Mouse (Mus musculus) granulocyte monocyte progenitor cell, adult 5-6 weeks (primary cell): ENCODE data around the gene Tchhl1. TPM values are rescaled to one million over a fixed set of nuclear protein-coding genes. Genes with fewer than 3 reads are reported as not detected.

Experiments used
- ATAC-seq: replicated peaks from 2 replicates; pipeline ENCODE4 v1.8.0; 2016; ENCODE audit warnings: mild to moderate bottlenecking, moderate TSS enrichment, inconsistent platforms; ENCODE audit not compliant: poor library complexity, severe bottlenecking
- total RNA-seq, 2 experiments: library from RNA; stranded (forward) in 1 of 2; stranded (reverse) in 1 of 2; fragments of 200-712, 200-1000 nt in 1 of 2; fragments of >200 nt in 1 of 2; fragmentation: Nextera tagmentation in 1 of 2; gene quantifications; 2 replicates each; pipeline ENCODE4 v1.2.3; 2014 to 2017

Tchhl1 gene
- total RNA-seq, 2 experiments from 2014 or later, result not detected

DNA sequence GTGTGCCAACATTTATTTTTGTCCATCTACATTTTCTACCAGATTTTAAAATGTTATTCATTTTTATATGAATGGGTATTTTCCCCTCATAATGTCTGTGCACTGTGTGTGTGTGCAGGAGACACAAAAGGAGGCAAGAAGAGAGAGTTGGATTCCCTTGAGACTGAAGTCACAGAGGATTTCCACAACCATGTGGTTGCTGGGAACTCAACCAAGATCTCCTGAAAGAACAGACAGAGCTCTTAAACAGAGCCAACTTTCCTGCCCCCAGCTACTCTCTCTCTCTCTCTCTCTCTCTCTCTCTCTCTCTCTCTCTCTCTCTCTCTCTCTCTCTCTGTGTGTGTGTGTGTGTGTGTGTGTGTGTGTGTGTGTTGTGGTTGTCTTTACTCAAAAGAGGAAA, 30.6 kb downstream of the Tchhl1 start:
- ATAC-seq, result no peak

DNA sequence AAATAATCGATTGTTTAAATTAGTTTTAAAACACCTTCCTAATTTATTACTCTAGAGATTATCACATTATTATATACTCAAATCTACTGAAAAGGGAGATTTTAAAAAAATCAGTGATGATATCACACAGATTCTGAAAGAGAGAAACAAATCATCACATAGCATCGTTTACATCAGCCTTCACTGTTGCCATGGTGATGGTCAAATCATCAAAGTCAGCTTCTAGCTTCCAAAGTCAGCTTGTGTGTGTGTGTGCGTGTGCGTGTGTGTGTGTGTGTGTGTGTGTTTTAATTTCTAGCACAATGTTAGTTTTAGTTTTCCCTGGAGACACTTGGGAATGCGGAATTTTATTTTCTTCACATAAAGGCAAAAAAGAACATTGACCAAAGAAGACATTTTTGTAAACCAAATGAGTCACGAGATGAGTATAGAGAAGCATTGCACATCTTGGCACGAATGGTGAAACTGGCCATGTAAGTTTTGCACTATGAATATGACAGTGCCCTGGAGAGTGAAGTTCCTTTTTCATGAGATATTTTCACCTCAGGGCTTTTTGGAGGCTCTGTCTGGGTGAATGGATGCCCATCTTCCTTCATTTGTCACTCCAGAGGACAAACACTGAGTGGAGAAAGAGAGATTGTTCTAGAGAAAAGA, 36.1 kb downstream of the Tchhl1 start:
- ATAC-seq, result no peak

DNA sequence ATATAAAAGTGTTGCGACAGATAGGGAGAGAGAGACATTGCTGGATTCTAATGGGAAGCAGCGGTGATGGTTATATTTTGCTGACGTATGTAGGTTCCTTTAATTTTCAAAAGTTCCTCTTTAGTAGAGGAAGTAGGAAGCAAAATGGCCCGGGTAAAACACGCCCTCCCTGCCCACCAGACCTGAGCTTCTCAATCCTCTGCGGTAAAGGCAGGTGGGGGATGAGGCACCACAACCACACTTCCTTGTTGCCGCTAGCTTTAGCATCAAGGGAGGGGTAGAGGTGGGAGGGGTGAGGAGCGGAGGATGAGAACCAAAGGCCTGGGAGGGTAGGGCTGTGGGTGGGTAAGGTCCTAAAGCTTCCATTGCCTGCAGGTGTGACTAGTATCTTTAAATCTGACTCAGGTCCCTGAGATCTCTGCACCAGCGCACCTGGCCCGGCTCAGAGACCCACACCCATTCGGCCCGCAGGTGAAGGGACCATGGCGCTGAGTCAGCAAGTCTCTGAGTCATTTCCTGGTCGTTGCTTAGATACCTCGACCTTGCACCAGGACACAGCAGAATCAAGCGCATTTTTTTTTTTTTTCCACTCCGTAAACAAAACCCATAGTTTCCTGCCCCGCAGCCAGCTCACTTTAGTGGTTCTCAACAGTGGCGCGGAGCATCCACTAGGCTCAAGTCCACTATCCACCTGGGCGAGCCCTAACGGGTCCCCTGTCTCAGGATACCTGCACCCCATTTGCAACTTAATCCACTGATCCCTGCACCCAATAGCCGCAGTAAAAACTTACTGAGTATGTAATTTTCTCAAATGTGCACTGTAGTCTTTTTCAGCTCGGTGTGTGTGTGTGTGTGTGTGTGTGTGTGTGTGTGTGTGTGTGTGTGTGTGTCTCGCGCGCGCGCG, 37.7 kb downstream of the Tchhl1 start:
- peak; percentile 96 for ATAC-seq

DNA sequence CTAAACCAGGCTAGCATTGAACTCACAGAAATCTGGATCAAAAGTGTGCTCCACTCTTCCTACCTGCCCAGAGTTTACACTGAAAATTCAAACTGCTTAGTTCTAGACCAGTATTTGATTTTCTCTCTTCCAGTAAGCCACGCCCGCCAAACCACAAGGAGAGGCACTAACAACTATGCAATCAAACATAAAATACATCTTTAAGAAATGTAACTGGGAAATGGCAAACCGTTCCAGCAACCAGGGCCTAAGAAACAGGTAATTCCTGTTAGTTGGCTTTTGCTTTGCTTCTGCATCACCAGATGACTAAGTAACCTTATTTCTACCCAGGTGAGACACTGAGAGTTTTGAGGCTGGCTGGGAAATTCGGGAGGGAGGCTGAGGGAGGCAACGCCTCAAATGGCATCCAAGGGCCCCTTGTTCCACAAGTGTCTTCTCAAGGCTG, 38.3 kb downstream of the Tchhl1 start:
- ATAC-seq, result no peak

DNA sequence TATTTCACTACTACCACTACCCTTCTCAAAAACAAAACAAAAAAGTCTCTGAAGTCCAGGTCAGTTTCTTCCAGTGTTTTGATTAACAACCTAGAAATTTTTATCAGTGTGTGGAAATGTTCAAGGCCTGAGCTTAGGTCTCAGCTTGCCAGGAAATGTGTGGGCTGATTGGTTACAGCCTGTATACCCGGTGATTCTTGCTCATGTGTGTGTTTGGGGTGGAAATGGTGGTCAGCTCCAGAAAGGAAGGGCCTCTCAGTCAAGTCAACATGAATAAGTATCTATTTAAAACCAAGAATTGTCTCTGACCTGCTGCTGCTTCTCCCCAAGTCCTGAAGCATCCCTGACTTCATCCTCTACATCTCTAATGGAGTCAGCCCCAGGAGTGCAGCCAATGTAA, 40.7 kb downstream of the Tchhl1 start:
- ATAC-seq, result no peak

DNA sequence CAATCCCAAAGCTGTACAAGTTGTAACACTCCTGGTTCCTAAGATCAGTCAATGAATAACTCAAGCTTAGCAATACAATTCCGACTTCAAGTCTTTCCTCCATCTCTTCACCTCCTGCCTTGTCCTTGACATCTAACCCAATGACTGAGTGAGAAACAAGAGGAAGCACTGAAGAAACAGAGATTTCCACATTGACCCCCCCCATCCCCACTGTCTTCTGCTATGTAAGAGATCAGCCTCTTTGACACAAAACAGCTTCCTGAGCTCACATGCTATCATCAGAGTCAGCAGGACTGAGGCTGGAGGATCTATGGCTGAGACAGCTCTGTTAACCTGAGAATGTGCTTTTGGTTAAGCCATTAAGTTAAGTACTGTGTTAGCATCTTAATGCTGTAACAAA, 42.5 kb downstream of the Tchhl1 start:
- peak; percentile 56 for ATAC-seq

DNA sequence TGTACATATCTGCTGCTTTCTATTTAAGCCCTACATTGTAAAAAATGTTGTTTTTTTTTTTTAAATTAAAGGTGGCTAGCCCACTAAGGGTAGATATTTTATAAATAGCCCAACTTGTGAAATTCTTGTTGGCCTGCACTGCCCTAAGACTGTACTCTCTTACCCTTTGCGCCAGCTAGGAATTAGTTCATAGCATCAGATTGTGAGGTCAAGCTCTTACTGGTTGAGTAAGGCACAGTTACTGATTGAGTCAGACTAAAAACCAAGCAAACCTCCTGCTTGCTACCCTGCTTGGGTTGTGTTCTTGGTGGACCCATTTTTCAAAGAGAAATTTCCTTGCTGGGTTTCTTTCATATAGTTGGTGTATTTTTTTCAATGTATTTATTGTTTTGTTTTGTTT, 43.2 kb downstream of the Tchhl1 start:
- peak; percentile 70 for ATAC-seq

DNA sequence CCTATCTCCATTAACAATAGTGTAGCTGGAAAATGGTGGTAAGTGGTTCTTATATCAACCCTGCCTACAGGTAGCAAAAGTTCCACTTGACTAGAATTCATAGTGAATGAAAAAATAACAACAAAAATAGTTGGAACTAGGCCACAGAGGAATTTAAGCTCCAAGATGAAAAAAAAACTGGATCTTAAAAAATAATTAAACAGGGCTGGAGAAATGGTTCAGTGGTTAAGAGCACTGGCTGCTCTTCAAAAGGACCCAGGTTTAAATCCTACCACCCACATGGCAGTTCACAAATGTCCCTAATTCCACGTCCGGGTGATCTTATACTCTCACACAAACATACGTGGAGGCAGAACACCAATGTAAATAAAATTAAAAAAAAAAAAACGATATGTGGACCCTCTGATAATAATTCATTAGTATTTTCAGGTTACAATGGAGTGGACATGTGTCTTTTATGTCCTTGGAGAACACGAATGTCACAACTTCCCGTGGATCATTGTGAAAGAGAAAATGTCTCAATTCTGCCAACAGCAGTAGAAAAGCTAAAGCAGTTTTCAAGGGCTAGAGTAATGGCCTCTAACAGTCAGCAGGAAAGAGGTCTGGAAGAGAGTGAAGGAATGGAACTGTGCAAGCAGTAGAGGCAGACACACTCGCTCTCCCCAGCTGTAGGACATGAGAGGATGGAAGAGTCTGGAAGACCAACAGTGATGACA, 44.0 kb downstream of the Tchhl1 start:
- ATAC-seq, result peak; percentile 70

DNA sequence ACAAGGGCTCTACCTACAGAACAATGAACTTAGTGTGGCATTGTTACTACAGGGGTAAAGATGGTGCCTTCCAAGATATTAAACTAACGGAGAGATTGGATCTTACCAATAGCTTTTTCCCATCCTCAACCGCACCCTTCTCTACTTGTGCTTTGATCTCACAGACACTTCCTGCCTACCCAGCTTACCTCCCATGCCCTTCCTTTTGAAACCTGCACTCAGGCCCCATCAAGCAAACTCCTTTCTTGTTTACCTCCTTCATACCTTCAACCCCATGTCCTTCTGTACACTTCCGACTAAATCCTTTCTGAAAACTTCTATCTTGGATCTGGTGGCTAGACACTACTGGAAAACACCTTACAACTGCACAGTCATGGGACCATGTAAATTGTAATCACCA, 46.1 kb downstream of the Tchhl1 start:
- no peak for ATAC-seq

DNA sequence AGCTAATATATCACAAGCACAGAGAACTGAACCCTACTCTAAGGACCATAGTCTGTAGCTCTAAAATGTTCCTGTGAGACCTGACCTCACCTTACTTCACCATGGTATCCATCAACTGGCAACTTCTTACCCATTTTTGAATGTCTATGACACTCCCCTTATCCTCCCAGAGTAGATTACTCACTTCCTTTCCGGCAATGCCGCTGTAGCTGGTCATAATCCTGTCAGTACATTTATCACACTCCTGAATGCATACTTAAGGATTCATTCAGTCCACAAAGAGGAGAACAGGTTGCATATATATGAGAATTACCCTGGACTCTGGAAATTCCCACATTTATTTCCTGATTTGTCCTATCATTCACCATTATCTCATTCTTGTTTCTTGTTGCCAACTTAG, 48.8 kb downstream of the Tchhl1 start:
- ATAC-seq, result no peak

DNA sequence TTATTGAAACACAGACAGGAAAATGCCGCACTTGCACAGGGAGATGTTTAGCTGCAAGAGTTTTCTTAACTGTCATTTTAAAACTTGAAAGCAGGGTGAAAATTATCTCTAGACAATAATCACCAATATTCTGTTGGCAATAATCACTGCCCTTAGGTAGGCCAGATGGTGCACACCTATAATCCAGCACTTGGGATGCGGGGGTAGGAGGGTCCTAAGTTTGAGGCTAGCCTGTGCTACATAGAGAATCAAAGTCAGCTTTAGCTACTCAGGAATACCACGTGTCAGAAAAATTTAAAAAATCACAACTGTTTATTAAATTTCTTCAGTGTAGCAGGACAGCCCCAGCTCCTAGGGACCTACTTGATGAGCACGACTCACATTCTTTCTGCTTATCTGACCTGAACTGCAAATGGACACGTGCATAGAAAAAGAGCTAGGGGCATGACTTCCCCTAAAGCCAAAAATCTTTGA, 51.3 kb downstream of the Tchhl1 start:
- no peak for ATAC-seq

DNA sequence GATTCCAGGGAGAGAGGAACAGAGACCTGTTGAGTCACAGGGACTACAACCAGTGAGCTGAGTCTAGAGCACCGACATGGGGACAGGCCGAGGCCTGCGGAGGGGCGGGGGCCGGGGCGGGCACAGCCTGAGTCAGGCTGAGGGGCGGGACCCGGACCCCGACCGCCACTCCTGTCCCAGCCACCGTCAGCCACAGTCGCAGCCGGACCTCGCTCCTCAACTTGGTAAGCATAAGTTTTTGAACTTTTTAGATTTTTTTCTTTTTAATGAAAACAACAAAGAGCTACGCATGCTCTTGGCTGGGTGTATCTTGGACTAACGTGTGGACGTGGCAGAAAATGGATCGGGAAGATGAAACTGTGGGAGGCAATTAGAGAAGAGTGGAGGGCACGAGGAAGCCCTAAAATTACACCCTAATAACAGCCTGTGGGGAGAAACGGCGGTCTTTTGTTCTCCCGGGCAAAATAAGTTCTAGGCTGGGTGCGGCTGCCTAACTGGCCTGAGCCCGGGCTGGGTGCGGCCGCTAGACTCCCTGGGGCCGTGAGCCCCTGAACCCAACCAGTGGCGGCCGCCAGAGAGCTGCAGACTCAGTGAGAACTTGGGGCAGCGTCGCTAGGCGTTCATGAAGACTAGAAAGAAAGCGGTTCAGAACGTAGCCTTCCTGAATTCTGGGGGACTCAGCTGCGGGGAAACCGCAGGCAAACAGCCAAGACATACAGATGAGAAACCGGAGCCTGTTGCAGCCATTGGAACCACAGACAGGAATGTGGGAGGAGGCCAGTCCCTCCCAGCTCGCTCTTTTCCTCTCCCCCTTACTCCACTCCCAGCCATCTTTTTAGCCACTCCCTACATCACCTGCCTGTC, 52.0 kb downstream of the Tchhl1 start, which contains the start of gene S100a11:
TSS of gene S100a11 (plus strand) at position 159 of the 864 bp plus-strand sequence.
- peak; percentile 75 for ATAC-seq

Other genes starting within 250 kb of the Tchhl1 start
- gene Flg, start 195.2 kb upstream of the Tchhl1 start, total RNA-seq (2014; fragmentation: Nextera tagmentation), result not detected in 2 replicates
- gene Flg, start 195.2 kb upstream of the Tchhl1 start, total RNA-seq (2017), result not detected in 2 replicates
- gene Hrnr, start 149.0 kb upstream of the Tchhl1 start, total RNA-seq (2014; fragmentation: Nextera tagmentation), result not detected in 2 replicates
- gene Hrnr, start 149.0 kb upstream of the Tchhl1 start, total RNA-seq (2017), result not detected in 2 replicates
- not detected in 2 replicates for gene Rptn, start 75.1 kb upstream of the Tchhl1 start, total RNA-seq (2014; fragmentation: Nextera tagmentation)
- not detected in 2 replicates for gene Rptn, start 75.1 kb upstream of the Tchhl1 start, total RNA-seq (2017)
- gene Tchh, start 26.4 kb upstream of the Tchhl1 start, total RNA-seq (2014; fragmentation: Nextera tagmentation), result 0.11 and 0.15 TPM in 2 replicates
- 0.10 and 0.43 TPM in 2 replicates for gene Tchh, start 26.4 kb upstream of the Tchhl1 start, total RNA-seq (2017)
- gene S100a11, start 51.7 kb downstream of the Tchhl1 start, total RNA-seq (2014; fragmentation: Nextera tagmentation), result 1,372 and 1,648 TPM in 2 replicates
- gene S100a11, start 51.7 kb downstream of the Tchhl1 start, total RNA-seq (2017), result 77.7 and 97.8 TPM in 2 replicates
- gene S100a10, start 86.3 kb downstream of the Tchhl1 start, total RNA-seq (2014; fragmentation: Nextera tagmentation), result 146 and 257 TPM in 2 replicates
- gene S100a10, start 86.3 kb downstream of the Tchhl1 start, total RNA-seq (2017), result 203 and 212 TPM in 2 replicates
- not detected in 2 replicates for gene Tdpoz2, start 183.9 kb downstream of the Tchhl1 start, total RNA-seq (2014; fragmentation: Nextera tagmentation)
- not detected in 2 replicates for gene Tdpoz2, start 183.9 kb downstream of the Tchhl1 start, total RNA-seq (2017)
- gene Tdpoz1, start 207.6 kb downstream of the Tchhl1 start, total RNA-seq (2014; fragmentation: Nextera tagmentation), result not detected in 2 replicates
- not detected in 2 replicates for gene Tdpoz1, start 207.6 kb downstream of the Tchhl1 start, total RNA-seq (2017)
- not detected in 2 replicates for gene Gm37596, start 224.3 kb downstream of the Tchhl1 start, total RNA-seq (2014; fragmentation: Nextera tagmentation)
- not detected in 2 replicates for gene Gm37596, start 224.3 kb downstream of the Tchhl1 start, total RNA-seq (2017)